Mouse (Mus musculus) CH12F3 (cell line): ENCODE data around the gene Grpr.

ENCODE experiments used
- in situ Hi-C: fragments of 300-500 bp; cut with MboI; formaldehyde crosslinking; loops from 2 replicates; pipeline ENCODE4 v1.14.3; 2020; ENCODE audit warnings: low sequenced_read_pairs

Grpr gene

DNA sequence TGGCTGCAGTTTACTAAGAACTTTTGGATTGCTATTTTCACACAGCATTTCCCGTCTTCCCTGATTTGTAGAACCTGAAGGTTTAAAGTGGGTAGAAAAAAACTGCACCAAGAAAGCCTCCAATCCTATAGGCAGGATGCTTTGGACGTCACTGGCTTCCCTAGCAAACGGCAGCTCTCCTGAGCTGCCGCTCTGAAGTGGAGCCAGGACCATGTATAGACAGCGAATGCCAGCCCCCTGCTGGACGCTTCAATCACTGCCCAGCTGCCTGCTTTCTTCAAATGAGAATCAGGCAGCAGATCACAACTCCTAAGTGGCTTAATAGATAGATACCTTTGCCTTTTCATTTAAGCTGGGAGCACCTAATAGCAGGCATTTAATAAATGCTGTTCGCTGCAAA is at the start of gene Grpr:
Grpr (minus strand) TSS at position 12 of the 400 bp plus-strand sequence.
- in situ Hi-C loops, result no loop called here

DNA sequence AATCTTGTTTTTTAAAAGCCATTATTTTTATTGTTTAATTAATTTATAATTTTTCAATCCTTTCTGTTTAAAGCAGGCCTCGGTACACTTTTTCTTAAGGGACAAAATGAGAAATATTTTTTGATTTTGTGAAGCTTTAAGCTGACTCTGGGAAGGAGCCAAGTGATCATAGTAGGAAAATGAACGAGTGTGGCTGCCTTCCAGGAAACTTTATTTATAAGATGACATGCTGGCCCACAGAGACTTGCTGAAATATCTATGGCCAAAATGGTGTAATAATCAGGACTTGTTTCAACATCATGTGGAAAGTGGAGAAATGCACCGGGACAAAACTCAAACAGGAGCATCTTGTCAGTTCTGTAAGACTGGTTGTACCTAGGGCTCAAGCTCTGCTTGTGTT is 11.0 kb upstream of the Grpr start:
- in situ Hi-C loops, result no loop called here

DNA sequence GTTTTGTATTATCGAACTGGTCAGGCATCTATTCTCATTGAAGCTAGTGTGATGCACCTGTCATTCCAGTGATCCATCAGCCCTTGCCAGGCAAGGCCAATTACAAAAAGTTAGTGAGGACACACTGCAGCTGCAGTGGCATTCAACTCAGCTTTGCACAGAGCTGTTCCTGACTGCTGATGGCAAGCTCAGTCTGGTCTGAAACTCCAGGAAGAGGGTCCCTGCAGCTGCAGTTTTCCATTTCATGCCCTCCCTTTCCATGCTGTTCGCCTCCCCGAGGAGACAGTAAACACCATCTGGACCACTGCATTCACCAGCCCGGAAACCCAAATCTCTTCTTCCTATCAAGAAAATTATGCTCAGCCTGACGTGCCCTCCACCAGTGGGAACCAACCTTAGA is 2.4 kb downstream of the Grpr start:
- in situ Hi-C loops, result no loop called here

DNA sequence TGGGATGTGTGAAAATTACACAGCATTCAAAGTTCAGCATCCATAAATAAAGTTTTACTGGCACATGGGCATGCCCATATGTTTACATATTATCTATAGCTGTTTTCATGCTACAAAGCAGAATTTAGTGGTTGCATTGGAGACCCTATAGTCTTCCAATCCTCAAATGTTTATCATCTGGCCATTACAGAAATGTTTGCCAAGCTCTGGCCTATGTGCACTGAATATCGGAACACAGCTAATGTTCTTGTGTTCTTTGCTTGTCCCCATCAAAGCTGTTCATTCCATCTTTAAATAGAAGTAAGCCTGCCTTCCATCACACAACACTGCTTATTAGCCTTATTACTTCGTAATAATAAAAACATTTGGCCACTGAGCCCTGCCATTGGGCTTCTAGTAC is 16.6 kb downstream of the Grpr start:
- in situ Hi-C loops, result no loop called here

DNA sequence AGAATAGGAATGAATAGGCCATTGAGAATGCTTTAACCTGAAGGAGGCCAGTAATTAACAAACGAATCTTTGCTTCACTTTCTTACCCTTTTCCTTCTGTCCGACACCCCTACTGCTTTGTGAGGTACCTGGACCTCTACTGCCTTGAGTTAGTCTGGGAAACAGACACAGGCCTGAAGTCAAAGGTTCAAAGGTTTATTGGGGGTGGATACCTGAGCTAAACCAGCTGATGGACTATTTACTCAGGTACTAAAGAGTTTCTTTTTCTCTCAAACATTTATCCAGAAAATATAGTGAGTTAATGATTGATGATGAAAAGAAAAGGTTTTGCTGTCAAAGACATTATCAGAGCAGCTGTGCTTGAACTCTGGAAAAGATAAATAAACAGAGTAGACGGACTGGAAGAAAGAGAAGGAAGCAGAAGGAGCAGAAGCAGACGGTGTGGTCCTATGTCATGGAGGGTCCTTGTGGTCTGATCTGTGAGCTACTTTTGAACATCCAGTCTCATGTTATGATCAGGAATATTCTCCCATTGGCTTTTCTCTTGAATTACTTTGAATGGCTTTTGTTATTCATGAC is 30.4 kb downstream of the Grpr start:
- in situ Hi-C loops, result no loop called here

DNA sequence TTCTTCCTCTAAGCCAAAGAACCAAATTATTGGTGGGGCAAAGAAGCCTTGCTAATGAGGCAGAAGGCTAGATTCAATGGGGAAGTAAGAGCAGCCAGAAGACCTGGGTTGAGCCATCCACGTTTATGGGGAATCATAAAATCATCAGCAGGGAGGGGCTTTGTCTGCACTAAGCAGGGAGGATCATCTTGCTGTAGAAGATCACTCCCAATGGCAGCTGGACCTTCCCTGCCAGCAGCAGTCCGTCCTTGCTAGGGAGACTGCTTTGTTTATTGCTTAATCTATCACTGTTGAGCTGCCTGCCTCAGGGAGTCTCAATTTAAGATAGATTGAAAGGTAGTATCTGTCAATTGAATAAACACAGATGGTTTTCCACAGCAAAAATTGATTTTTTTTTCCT is 37.7 kb downstream of the Grpr start:
- in situ Hi-C loops, result no loop called here

DNA sequence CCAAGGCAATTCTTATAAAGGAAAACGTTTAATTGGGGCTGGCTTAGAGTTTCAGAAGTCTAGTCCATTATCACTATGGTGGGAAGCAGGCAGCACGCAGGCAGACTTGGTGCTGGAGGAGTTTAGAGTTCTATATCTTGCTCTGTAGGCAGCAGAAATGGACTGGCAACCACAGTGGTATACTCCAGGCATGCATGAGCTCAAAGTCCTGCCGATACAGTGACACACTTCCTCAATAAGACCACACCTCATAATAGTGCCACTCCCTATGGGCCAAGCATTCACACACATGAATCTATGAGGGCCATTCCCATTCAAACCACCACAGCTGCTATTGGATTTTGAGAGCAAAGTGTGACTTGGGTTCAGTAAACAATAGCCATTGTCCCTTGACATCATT is 47.4 kb downstream of the Grpr start:
- in situ Hi-C loops, result no loop called here
